Mouse (Mus musculus) MEL (cell line): ENCODE results near the gene Wdr48. TPM values are rescaled to one million over a fixed set of nuclear protein-coding genes. Genes with fewer than 3 reads are reported as not detected.

Source experiments
- DNase-seq: peaks from one replicate; pipeline ENCODE4 v3.0.0; 2011; ENCODE audit warnings: low read depth, low spot score
- H3K27ac ChIP-seq: 2 replicates; pipeline ENCODE4 v1.5.1; 2012; ENCODE audit warnings: low read depth, mild to moderate bottlenecking, control low read depth, low read length, moderate library complexity; ENCODE audit not compliant: control insufficient read depth
- H3K27me3 ChIP-seq, 2 experiments: fragments of 150-350 bp in 1 of 2; sonication (generic) in 1 of 2; 2 replicates each; pipeline ENCODE4 v1.6.1; 2012; ENCODE audit warnings: low read length in 2 of 2, mild to moderate bottlenecking in 2 of 2, improper control_type of control experiment in 1 of 2, moderate library complexity in 1 of 2; ENCODE audit not compliant: insufficient read depth in 2 of 2, control insufficient read depth in 1 of 2
- H3K36me3 ChIP-seq, 2 experiments: 2 replicates each; pipeline ENCODE4 v1.6.1; 2012 to 2014; ENCODE audit warnings: low read length in 2 of 2, improper control_type of control experiment in 1 of 2, inconsistent platforms in 1 of 2, mild to moderate bottlenecking in 1 of 2; ENCODE audit not compliant: insufficient read depth in 2 of 2, control insufficient read depth in 1 of 2
- H3K4me1 ChIP-seq, 2 experiments: fragments of 150-350 bp in 1 of 2; sonication (generic) in 1 of 2; 2 replicates each; pipeline ENCODE4 v1.6.1; 2012; ENCODE audit warnings: low read length in 2 of 2, improper control_type of control experiment in 1 of 2, mild to moderate bottlenecking in 1 of 2; ENCODE audit not compliant: insufficient read depth in 2 of 2, control insufficient read depth in 1 of 2
- H3K4me3 ChIP-seq, 2 experiments: fragments of 150-350 bp in 1 of 2; sonication (generic) in 1 of 2; 2 replicates each; pipeline ENCODE4 v1.5.1; 2012; ENCODE audit warnings: low read depth in 2 of 2, low read length in 2 of 2, mild to moderate bottlenecking in 2 of 2, moderate library complexity in 2 of 2, control low read depth in 1 of 2, improper control_type of control experiment in 1 of 2; ENCODE audit not compliant: control insufficient read depth in 1 of 2, insufficient read depth in 1 of 2
- H3K79me2 ChIP-seq: 2 replicates; pipeline ENCODE4 v1.6.1; 2012; ENCODE audit warnings: mild to moderate bottlenecking, low read length, moderate library complexity; ENCODE audit not compliant: control insufficient read depth, poor library complexity, insufficient read depth
- H3K9ac ChIP-seq: 2 replicates; pipeline ENCODE4 v1.6.1; 2012; ENCODE audit warnings: low read depth, mild to moderate bottlenecking, control low read depth, low read length, moderate library complexity; ENCODE audit not compliant: control insufficient read depth, poor library complexity, severe bottlenecking
- H3K9me3 ChIP-seq: fragments of 150-350 bp; sonication (generic); replicated peaks from 2 replicates; pipeline ENCODE4 v1.6.1; 2012; ENCODE audit warnings: mild to moderate bottlenecking, low read length, improper control_type of control experiment, moderate library complexity; ENCODE audit not compliant: insufficient read depth
- BHLHE40 ChIP-seq: IDR thresholded peaks from 2 replicates; pipeline ENCODE4 v1.6.1; 2012; ENCODE audit warnings: low read depth, mild to moderate bottlenecking, inconsistent platforms, low read length, improper control_type of control experiment, borderline replicate concordance
- CHD1 ChIP-seq: IDR thresholded peaks from 2 replicates; pipeline ENCODE4 v1.6.1; 2012; ENCODE audit warnings: low read depth, mild to moderate bottlenecking, inconsistent platforms, low read length, improper control_type of control experiment
- CHD2 ChIP-seq: IDR thresholded peaks from 2 replicates; pipeline ENCODE4 v1.6.1; 2011; ENCODE audit warnings: low read length, improper control_type of control experiment
- CTCF ChIP-seq, 3 experiments: IDR thresholded peaks in 2 of 3; conservative IDR thresholded peaks in 1 of 3; 2 replicates each; pipeline ENCODE4 v1.5.1; 2011 to 2012; ENCODE audit warnings: low read length in 3 of 3, low read depth in 2 of 3, mild to moderate bottlenecking in 2 of 3, improper control_type of control experiment in 1 of 3, inconsistent platforms in 1 of 3, mixed read lengths in 1 of 3, moderate library complexity in 1 of 3; ENCODE audit not compliant: control insufficient read depth in 1 of 3, insufficient read depth in 1 of 3, poor library complexity in 1 of 3, severe bottlenecking in 1 of 3
- ELF1 ChIP-seq: IDR thresholded peaks from 2 replicates; pipeline ENCODE4 v1.6.1; 2014; ENCODE audit warnings: low read depth, mild to moderate bottlenecking, inconsistent platforms, low read length, improper control_type of control experiment, moderate library complexity
- EP300 ChIP-seq, 2 experiments: IDR thresholded peaks; 2 replicates each; pipeline ENCODE4 v1.6.1; 2011; ENCODE audit warnings: improper control_type of control experiment in 2 of 2, low read length in 2 of 2, low read depth in 1 of 2, mild to moderate bottlenecking in 1 of 2
- ETS1 ChIP-seq: IDR thresholded peaks from 2 replicates; pipeline ENCODE4 v1.6.1; 2012; ENCODE audit warnings: low read depth, mild to moderate bottlenecking, inconsistent platforms, low read length, improper control_type of control experiment, moderate library complexity
- KAT2A ChIP-seq: conservative IDR thresholded peaks from 2 replicates; pipeline ENCODE4 v1.6.1; 2012; ENCODE audit warnings: low read depth, low read length, improper control_type of control experiment, inconsistent platforms
- MAFK ChIP-seq: IDR thresholded peaks from 2 replicates; pipeline ENCODE4 v1.6.1; 2011; ENCODE audit warnings: low read depth, mild to moderate bottlenecking, low read length, improper control_type of control experiment, borderline replicate concordance
- MXI1 ChIP-seq: IDR thresholded peaks from 2 replicates; pipeline ENCODE4 v1.6.1; 2011; ENCODE audit warnings: mild to moderate bottlenecking, low read depth, low read length, improper control_type of control experiment
- MYB ChIP-seq: IDR thresholded peaks from 2 replicates; pipeline ENCODE4 v1.6.1; 2011; ENCODE audit warnings: mild to moderate bottlenecking, low read depth, low read length, improper control_type of control experiment
- NELFE ChIP-seq: IDR thresholded peaks from 2 replicates; pipeline ENCODE4 v1.6.1; 2011; ENCODE audit warnings: low read depth, low read length, improper control_type of control experiment
- NRF1 ChIP-seq: IDR thresholded peaks from 2 replicates; pipeline ENCODE4 v1.6.1; 2014; ENCODE audit warnings: low read depth, mild to moderate bottlenecking, inconsistent platforms, low read length, improper control_type of control experiment, moderate library complexity; ENCODE audit not compliant: poor library complexity, insufficient read depth, severe bottlenecking
- POLR2AphosphoS2 ChIP-seq: IDR thresholded peaks from 2 replicates; pipeline ENCODE4 v1.6.1; 2011; ENCODE audit warnings: low read length, improper control_type of control experiment
- RAD21 ChIP-seq: IDR thresholded peaks from 2 replicates; pipeline ENCODE4 v1.6.1; 2011; ENCODE audit warnings: mild to moderate bottlenecking, low read depth, low read length, improper control_type of control experiment
- SIN3A ChIP-seq: IDR thresholded peaks from 2 replicates; pipeline ENCODE4 v1.6.1; 2012; ENCODE audit warnings: low read length, improper control_type of control experiment, inconsistent platforms
- TAL1 ChIP-seq: IDR thresholded peaks from 2 replicates; pipeline ENCODE4 v1.6.1; 2012; ENCODE audit warnings: mild to moderate bottlenecking, inconsistent platforms, low read length, moderate library complexity, mixed read lengths
- TCF12 ChIP-seq: IDR thresholded peaks from 2 replicates; pipeline ENCODE4 v1.6.1; 2014; ENCODE audit warnings: low read depth, mild to moderate bottlenecking, inconsistent platforms, low read length, improper control_type of control experiment, moderate library complexity
- UBTF ChIP-seq: IDR thresholded peaks from 2 replicates; pipeline ENCODE4 v1.6.1; 2012; ENCODE audit warnings: low read depth, mild to moderate bottlenecking, inconsistent platforms, low read length, improper control_type of control experiment, moderate library complexity, borderline replicate concordance; ENCODE audit not compliant: insufficient read depth
- USF2 ChIP-seq, 2 experiments: IDR thresholded peaks; 2 replicates each; pipeline ENCODE4 v1.6.1; 2011 to 2012; ENCODE audit warnings: improper control_type of control experiment in 2 of 2, low read length in 2 of 2, borderline replicate concordance in 1 of 2, inconsistent platforms in 1 of 2, low read depth in 1 of 2, mild to moderate bottlenecking in 1 of 2; ENCODE audit not compliant: insufficient read depth in 1 of 2
- ZC3H11A ChIP-seq: IDR thresholded peaks from 2 replicates; pipeline ENCODE4 v1.6.1; 2012; ENCODE audit warnings: low read depth, mild to moderate bottlenecking, inconsistent platforms, low read length, improper control_type of control experiment
- ZKSCAN1 ChIP-seq: IDR thresholded peaks from 2 replicates; pipeline ENCODE4 v1.6.1; 2012; ENCODE audit warnings: low read depth, mild to moderate bottlenecking, inconsistent platforms, low read length, improper control_type of control experiment, moderate library complexity
- ZNF384 ChIP-seq: IDR thresholded peaks from 2 replicates; pipeline ENCODE4 v1.6.1; 2012; ENCODE audit warnings: low read depth, mild to moderate bottlenecking, inconsistent platforms, low read length, improper control_type of control experiment
- polyA plus RNA-seq, 2 experiments: library from polyadenylated mRNA; stranded (reverse) in 1 of 2; unstranded in 1 of 2; fragments of >175 nt in 1 of 2; fragments of >200 nt in 1 of 2; gene quantifications; 2 replicates each; pipeline versions ENCODE4 v1.2.1 to v1.2.4; 2012; ENCODE audit warnings: low replicate concordance in 2 of 2, low read depth in 1 of 2; ENCODE audit not compliant: insufficient read length in 2 of 2, insufficient read depth in 1 of 2, missing spikeins in 1 of 2
- total RNA-seq: library from RNA; depleted of rRNA; stranded (reverse); fragments of 300-350 nt; gene quantifications from 2 replicates; pipeline ENCODE4 v1.2.3, GENCODE M21; 2012

The Wdr48 gene
- total and polyA plus RNA-seq, 3 experiments = 31.0 to 40.5 TPM; not detected in 1

- Histone ChIP-seq H3K9ac (no peak overlapping the region), H3K4me1 (no peaks in the 10 kb centered on the region), H3K4me3 (no peak overlapping the region), H3K9me3 (no peaks in the 10 kb centered on the region), H3K27ac (no peak overlapping the region), H3K27me3 (no peaks in the 10 kb centered on the region), H3K36me3 (peaks cover 0 to 14% of the 10 kb centered on the region in 2 experiments; a peak in 2 of 4 replicates), H3K79me2 (no peaks in the 10 kb centered on the region)
- TF ChIP-seq ELF1 (no peak), SIN3A (no peak), CHD1 (no peak)
- DNase-seq = no peak
Observed at GRCm38 (mm10) chr9:119909931-119910330, 15.3 kb downstream of the Wdr48 start.

- DNase-seq = peak; percentile 42
- TF ChIP-seq CTCF (IDR thresholded peaks at IDR 0.05 in 2 of 3, conservative IDR thresholded peaks at IDR 0.05 in 1 of 3; ENCODE audit: control insufficient read depth in 1 of 3, insufficient read depth in 1 of 3, low read depth in 2 of 3, low read length in 3 of 3, poor library complexity in 1 of 3, severe bottlenecking in 1 of 3) = peak in 1 of 3 experiments; percentile 47; a peak in 2 of 6 replicates
- peak; percentile 22 for TF ChIP-seq RAD21
- TF ChIP-seq ZC3H11A = no peak
- H3K27me3 ChIP-seq = no peaks in the 10 kb centered on the region
- H3K27ac ChIP-seq = no peak overlapping the region
- no peak overlapping the region for H3K4me3 ChIP-seq
- H3K36me3 ChIP-seq = peaks cover 0 to 10% of the 10 kb centered on the region in 2 experiments; a peak in 2 of 4 replicates
- H3K9ac ChIP-seq = no peak overlapping the region
- H3K9me3 ChIP-seq = no peaks in the 10 kb centered on the region
- H3K4me1 ChIP-seq = no peaks in the 10 kb centered on the region
- no peaks in the 10 kb centered on the region for H3K79me2 ChIP-seq
Observed at GRCm38 (mm10) chr9:119913087-119913838, 18.6 kb downstream of the Wdr48 start.

GRCm38 (mm10) chr9:119919858-119920257, 25.2 kb downstream of the Wdr48 start:
- H3K4me1 ChIP-seq = no peaks in the 10 kb centered on the region
- no peak overlapping the region for H3K9ac ChIP-seq
- no peaks in the 10 kb centered on the region for H3K79me2 ChIP-seq
- H3K9me3 ChIP-seq = no peaks in the 10 kb centered on the region
- no peak overlapping the region for H3K4me3 ChIP-seq
- DNase-seq = no peak
- no peaks in the 10 kb centered on the region for H3K27me3 ChIP-seq
- no peak overlapping the region for H3K27ac ChIP-seq
- TF ChIP-seq CHD2 (no peak), ZNF384 (no peak), SIN3A (no peak), KAT2A (no peak), MXI1 (no peak), ZKSCAN1 (no peak), MYB (no peak), TCF12 (no peak), NELFE (no peak), ETS1 (no peak), NRF1 (no peak), POLR2AphosphoS2 (no peak), CHD1 (no peak), UBTF (no peak), MAFK (no peak), USF2 (IDR thresholded peaks at IDR 0.05; ENCODE audit: borderline replicate concordance in 1 of 2, insufficient read depth in 1 of 2, low read depth in 1 of 2, low read length in 2 of 2) (no peak), TAL1 (no peak), BHLHE40 (no peak), EP300 (IDR thresholded peaks at IDR 0.05; ENCODE audit: low read depth in 1 of 2, low read length in 2 of 2) (no peak)
- H3K36me3 ChIP-seq = peaks cover 0 to 8% of the 10 kb centered on the region in 2 experiments; a peak in 2 of 4 replicates
